Mouse (Mus musculus): ENCODE measurements around the gene Fbxo17. TPM values are rescaled to one million over a fixed set of nuclear protein-coding genes. Genes with fewer than 3 reads are reported as not detected.
A peak's percentile ranks its signal among the peaks of the same experiment; 100 is the strongest.

The Fbxo17 gene
- polyA plus RNA-seq, 1 experiment from 2014 or later: 8.5 TPM

- under 1% methylated on average over 39 of the region's 39 CpGs for WGBS
- Histone ChIP-seq H3K4me1 (peaks cover 13% of the 10 kb centered on the region), H3K27ac (peak within 1 kb of the TSS; percentile 76), H3K4me2 (replicated peaks) (peak within 1 kb of the TSS; percentile 91), H3K9ac (peak within 1 kb of the TSS; percentile 86), H3K27me3 (no peaks in the 10 kb centered on the region), H3K9me3 (replicated peaks) (no peaks in the 10 kb centered on the region), H3K4me3 (peak within 1 kb of the TSS; percentile 56), H3K36me3 (peaks cover 50% of the 10 kb centered on the region)
- peak; percentile 99 for ATAC-seq (ENCODE audit: low FRiP score)
These were observed 25.3 kb downstream of the Fbxo17 start, which contains the start of the genes Mrps12 and Sars2 for GRCm38 (mm10) chr7:28741709-28742438. Gene Mrps12 (minus strand): TSS chr7:28741820. Gene Sars2 (plus strand): TSS chr7:28741992.

GRCm38 (mm10) chr7:28749935-28750334 is 33.3 kb downstream of the Fbxo17 start:
- H3K27ac ChIP-seq: no peak overlapping the region
- H3K9ac ChIP-seq: no peak overlapping the region
- no peaks in the 10 kb centered on the region for H3K27me3 ChIP-seq
- no peaks in the 10 kb centered on the region for H3K4me1 ChIP-seq
- no peak for ATAC-seq (ENCODE audit: low FRiP score)
- H3K4me3 ChIP-seq: no peak overlapping the region
- WGBS: 91% methylated on average over 7 of the region's 7 CpGs
- no peaks in the 10 kb centered on the region for H3K9me3 ChIP-seq (replicated peaks)
- H3K36me3 ChIP-seq: peaks cover 39% of the 10 kb centered on the region
- H3K4me2 ChIP-seq (replicated peaks): no peak overlapping the region

GRCm38 (mm10) chr7:28756079-28756478 is 39.5 kb downstream of the Fbxo17 start, which contains the start of gene Ccer2:
Gene Ccer2 (plus strand): TSS chr7:28756174.
- Histone ChIP-seq H3K36me3 (peaks cover 40% of the 10 kb centered on the region), H3K4me1 (peaks cover 5% of the 10 kb centered on the region; the same call in 1 of the 2 replicates), H3K27ac (no peak within 1 kb of the TSS), H3K27me3 (peaks cover 13% of the 10 kb centered on the region), H3K4me3 (peak within 1 kb of the TSS; percentile 14; the same call in 1 of the 2 replicates), H3K9me3 (replicated peaks) (no peaks in the 10 kb centered on the region), H3K4me2 (replicated peaks) (peak within 1 kb of the TSS; percentile 45), H3K9ac (no peak within 1 kb of the TSS)
- peak; percentile 40; the same call in 1 of the 2 replicates for ATAC-seq (ENCODE audit: low FRiP score)
- 5% methylated on average over 17 of the region's 17 CpGs for WGBS

DNA sequence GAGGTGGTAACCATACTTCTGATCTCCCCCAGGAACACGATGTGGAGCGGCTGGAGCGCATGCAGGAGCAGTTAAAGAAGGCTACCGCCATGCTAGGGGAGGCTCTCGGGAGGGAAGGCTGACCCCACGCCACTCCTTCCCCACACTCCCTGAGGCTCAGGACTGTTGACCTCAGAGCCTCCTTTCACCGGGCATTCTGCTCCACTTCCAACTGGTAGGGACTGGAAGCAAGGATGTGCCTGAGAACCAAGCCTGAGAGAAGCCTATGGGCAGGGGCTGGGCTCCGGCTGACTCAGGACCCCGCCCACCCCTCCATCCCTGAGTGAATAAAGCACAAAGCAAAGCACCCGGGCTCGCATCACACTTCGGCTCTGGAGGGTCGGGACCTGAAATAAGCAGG is 42.0 kb downstream of the Fbxo17 start:
- peaks cover 5% of the 10 kb centered on the region; the same call in 1 of the 2 replicates for H3K4me1 ChIP-seq
- H3K4me3 ChIP-seq: no peak overlapping the region
- H3K9ac ChIP-seq: no peak overlapping the region
- H3K9me3 ChIP-seq (replicated peaks): no peaks in the 10 kb centered on the region
- H3K4me2 ChIP-seq (replicated peaks): no peak overlapping the region
- H3K36me3 ChIP-seq: peaks cover 39% of the 10 kb centered on the region
- 83% methylated on average over 13 of the region's 13 CpGs for WGBS
- H3K27ac ChIP-seq: no peak overlapping the region
- ATAC-seq (ENCODE audit: low FRiP score): no peak
- peaks cover 13% of the 10 kb centered on the region for H3K27me3 ChIP-seq

- ATAC-seq (ENCODE audit: low FRiP score): no peak
- Histone ChIP-seq H3K4me1 (peaks cover 10% of the 10 kb centered on the region), H3K4me2 (replicated peaks) (no peak overlapping the region), H3K9ac (no peak overlapping the region), H3K4me3 (no peak overlapping the region), H3K36me3 (peaks cover 39% of the 10 kb centered on the region), H3K27ac (no peak overlapping the region), H3K9me3 (replicated peaks) (no peaks in the 10 kb centered on the region), H3K27me3 (peaks cover under 1% of the 10 kb centered on the region; the same call in 1 of the 2 replicates)
- 94% methylated on average over 9 of the region's 9 CpGs for WGBS
These were observed 45.3 kb downstream of the Fbxo17 start for GRCm38 (mm10) chr7:28761907-28762306.

- peaks cover 23% of the 10 kb centered on the region for H3K4me1 ChIP-seq
- H3K9ac ChIP-seq: no peak overlapping the region
- WGBS: 89% methylated on average over 6 of the region's 6 CpGs
- H3K27me3 ChIP-seq: no peaks in the 10 kb centered on the region
- ATAC-seq (ENCODE audit: low FRiP score): no peak
- no peak overlapping the region for H3K27ac ChIP-seq
- H3K4me3 ChIP-seq: peak overlapping the region; percentile 64
- H3K9me3 ChIP-seq (replicated peaks): no peaks in the 10 kb centered on the region
- H3K4me2 ChIP-seq (replicated peaks): peak overlapping the region; percentile 57
- peaks cover 15% of the 10 kb centered on the region for H3K36me3 ChIP-seq
These were observed 48.6 kb downstream of the Fbxo17 start for GRCm38 (mm10) chr7:28765211-28765610.

GRCm38 (mm10) chr7:28766173-28766879 is 49.7 kb downstream of the Fbxo17 start, which contains the start of gene Sirt2:
Gene Sirt2 (plus strand): TSS chr7:28766735.
- peak within 1 kb of the TSS; percentile 75 for H3K4me2 ChIP-seq (replicated peaks)
- peak within 1 kb of the TSS; percentile 84 for H3K9ac ChIP-seq
- no peaks in the 10 kb centered on the region for H3K27me3 ChIP-seq
- peak within 1 kb of the TSS; percentile 64 for H3K4me3 ChIP-seq
- peaks cover 5% of the 10 kb centered on the region for H3K36me3 ChIP-seq
- WGBS: under 1% methylated on average over 45 of the region's 45 CpGs
- H3K27ac ChIP-seq: no peak within 1 kb of the TSS
- peak; percentile 99 for ATAC-seq (ENCODE audit: low FRiP score)
- peaks cover 23% of the 10 kb centered on the region for H3K4me1 ChIP-seq
- no peaks in the 10 kb centered on the region for H3K9me3 ChIP-seq (replicated peaks)

- H3K27me3 ChIP-seq: no peaks in the 10 kb centered on the region
- no peaks in the 10 kb centered on the region for H3K9me3 ChIP-seq (replicated peaks)
- peak overlapping the region; percentile 64 for H3K4me3 ChIP-seq
- ATAC-seq (ENCODE audit: low FRiP score): no peak; the same call in 1 of the 2 replicates
- no peaks in the 10 kb centered on the region for H3K36me3 ChIP-seq
- H3K4me1 ChIP-seq: peaks cover 23% of the 10 kb centered on the region
- peak overlapping the region; percentile 84 for H3K9ac ChIP-seq
- 4% methylated on average over 14 of the region's 14 CpGs for WGBS
- H3K27ac ChIP-seq: no peak overlapping the region
- H3K4me2 ChIP-seq (replicated peaks): peak overlapping the region; percentile 75
These were observed 50.3 kb downstream of the Fbxo17 start for GRCm38 (mm10) chr7:28766910-28767309.

GRCm38 (mm10) chr7:28767462-28767965 is 50.9 kb downstream of the Fbxo17 start, which contains the start of gene Nfkbib:
Gene Nfkbib (minus strand): TSS chr7:28767512.
- Histone ChIP-seq H3K9ac (peak within 1 kb of the TSS; percentile 84), H3K27me3 (no peaks in the 10 kb centered on the region), H3K4me3 (peak within 1 kb of the TSS; percentile 64), H3K9me3 (replicated peaks) (no peaks in the 10 kb centered on the region), H3K27ac (no peak within 1 kb of the TSS), H3K36me3 (no peaks in the 10 kb centered on the region), H3K4me2 (replicated peaks) (peak within 1 kb of the TSS; percentile 75), H3K4me1 (peaks cover 23% of the 10 kb centered on the region)
- WGBS: 67% methylated on average over 7 of the region's 7 CpGs
- ATAC-seq (ENCODE audit: low FRiP score): no peak

GRCm38 (mm10) chr7:28769414-28769958 is 52.9 kb downstream of the Fbxo17 start:
- 93% methylated on average over 9 of the region's 9 CpGs for WGBS
- Histone ChIP-seq H3K9ac (no peak overlapping the region), H3K27me3 (no peaks in the 10 kb centered on the region), H3K36me3 (no peaks in the 10 kb centered on the region), H3K4me2 (replicated peaks) (no peak overlapping the region), H3K4me1 (peaks cover 29% of the 10 kb centered on the region), H3K9me3 (replicated peaks) (no peaks in the 10 kb centered on the region), H3K4me3 (no peak overlapping the region), H3K27ac (no peak overlapping the region)
- ATAC-seq (ENCODE audit: low FRiP score): no peak

DNA sequence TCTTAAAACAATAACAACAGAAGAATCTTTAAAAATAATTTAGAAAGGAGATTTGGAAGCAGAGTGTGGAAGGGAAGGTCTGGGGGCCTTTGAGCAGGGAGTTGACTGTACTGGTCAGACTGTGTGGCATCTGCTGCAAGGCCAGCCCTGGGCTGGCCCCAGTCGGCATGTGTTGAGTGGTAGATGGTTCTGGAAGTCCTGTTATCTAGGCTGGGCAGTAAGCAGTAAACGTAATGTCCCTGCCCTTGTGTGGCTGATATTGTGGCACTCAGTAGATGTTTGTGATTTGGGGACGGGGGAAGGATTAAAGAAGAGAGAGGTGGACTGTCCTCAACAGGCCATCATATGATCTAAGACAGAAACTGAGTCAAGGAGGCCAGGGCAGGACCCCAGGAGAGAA is 53.7 kb downstream of the Fbxo17 start:
- H3K36me3 ChIP-seq: no peaks in the 10 kb centered on the region
- no peaks in the 10 kb centered on the region for H3K27me3 ChIP-seq
- no peaks in the 10 kb centered on the region for H3K9me3 ChIP-seq (replicated peaks)
- WGBS: 89% methylated on average over 3 of the region's 3 CpGs
- no peak for ATAC-seq (ENCODE audit: low FRiP score)
- H3K4me2 ChIP-seq (replicated peaks): no peak overlapping the region
- H3K9ac ChIP-seq: no peak overlapping the region
- H3K4me1 ChIP-seq: peaks cover 27% of the 10 kb centered on the region
- H3K27ac ChIP-seq: no peak overlapping the region
- no peak overlapping the region for H3K4me3 ChIP-seq

DNA sequence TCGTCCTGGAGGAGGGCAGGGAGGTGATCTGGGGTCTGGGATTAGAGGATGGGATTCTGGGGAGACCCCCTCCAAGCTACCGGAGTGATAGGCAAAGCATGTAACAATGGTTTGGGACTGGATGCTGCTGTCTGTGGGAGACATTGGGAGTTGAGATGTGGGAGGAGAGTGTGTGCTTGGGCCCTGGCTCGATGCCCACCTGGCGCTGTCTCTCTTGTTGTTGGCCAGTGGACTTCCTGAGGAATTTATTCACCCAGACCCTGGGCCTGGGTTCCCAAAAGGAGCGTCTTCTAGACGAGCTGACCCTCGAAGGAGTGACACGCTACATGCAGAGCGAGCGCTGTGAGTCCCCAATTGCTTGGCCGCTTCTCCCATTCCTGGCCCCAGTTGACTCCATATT is 55.3 kb downstream of the Fbxo17 start:
- WGBS: 93% methylated on average over 11 of the region's 11 CpGs
- Histone ChIP-seq H3K9me3 (replicated peaks) (no peaks in the 10 kb centered on the region), H3K27ac (no peak overlapping the region), H3K4me2 (replicated peaks) (no peak overlapping the region), H3K4me3 (no peak overlapping the region), H3K27me3 (no peaks in the 10 kb centered on the region), H3K9ac (no peak overlapping the region), H3K36me3 (peaks cover 9% of the 10 kb centered on the region), H3K4me1 (peaks cover 20% of the 10 kb centered on the region)
- ATAC-seq (ENCODE audit: low FRiP score): no peak

Measured in hindbrain, embryonic 12.5 days (tissue).